Mouse (Mus musculus): ENCODE measurements around the gene Gnptab.
"Not testable (repeated sequence)": the region's sequence is repeated elsewhere in the genome, so short reads cannot be mapped to it uniquely, and the experiment has no call there.

Gene Gnptab

GRCm38 (mm10) chr10:88420141-88420541 lies 41.2 kb downstream of the Gnptab start:
- no peak for DNase-seq

- no peak for DNase-seq
These were observed 41.9 kb downstream of the Gnptab start for GRCm38 (mm10) chr10:88420655-88421435.

GRCm38 (mm10) chr10:88426158-88426816 lies 47.4 kb downstream of the Gnptab start:
- peak; percentile 73 for DNase-seq

DNA sequence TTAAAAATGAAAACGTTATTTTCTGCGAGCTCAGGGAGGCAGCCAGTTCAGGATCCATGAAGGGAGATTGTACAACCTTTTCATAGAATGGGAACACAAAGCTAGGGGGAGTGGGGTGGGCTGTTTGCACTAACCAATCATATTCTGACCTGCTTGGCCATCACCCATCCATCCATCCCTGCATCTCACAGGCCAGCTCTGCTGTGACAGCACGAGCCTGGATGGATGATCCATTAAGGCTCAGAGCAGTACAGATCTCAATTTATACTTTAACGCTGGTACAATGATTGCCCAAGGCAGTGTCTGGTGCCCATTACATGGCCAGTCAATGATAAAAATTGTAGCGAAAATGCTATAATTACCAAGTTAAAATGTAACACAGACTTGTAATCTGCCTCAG lies 48.0 kb downstream of the Gnptab start:
- DNase-seq, result no peak

DNA sequence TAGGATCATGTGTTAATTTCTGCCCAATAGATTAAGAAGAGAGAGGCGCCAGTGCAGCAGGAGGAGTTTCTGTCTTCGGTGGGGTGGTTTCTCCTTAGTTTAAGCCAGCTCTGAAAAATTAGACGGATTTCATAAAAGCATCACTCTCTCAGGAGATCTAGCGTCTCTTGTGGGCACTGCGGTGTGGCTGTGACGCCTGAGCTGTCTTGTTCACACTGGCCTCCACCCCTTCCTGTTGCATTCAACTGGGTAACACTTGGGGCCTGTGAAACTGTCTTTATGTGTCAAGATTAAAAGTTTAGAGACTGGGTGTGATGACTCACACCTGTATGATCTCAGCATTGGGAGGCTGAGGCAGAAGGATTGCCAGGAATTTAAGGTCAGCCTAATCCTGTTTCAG lies 49.1 kb downstream of the Gnptab start:
- no peak for DNase-seq

DNA sequence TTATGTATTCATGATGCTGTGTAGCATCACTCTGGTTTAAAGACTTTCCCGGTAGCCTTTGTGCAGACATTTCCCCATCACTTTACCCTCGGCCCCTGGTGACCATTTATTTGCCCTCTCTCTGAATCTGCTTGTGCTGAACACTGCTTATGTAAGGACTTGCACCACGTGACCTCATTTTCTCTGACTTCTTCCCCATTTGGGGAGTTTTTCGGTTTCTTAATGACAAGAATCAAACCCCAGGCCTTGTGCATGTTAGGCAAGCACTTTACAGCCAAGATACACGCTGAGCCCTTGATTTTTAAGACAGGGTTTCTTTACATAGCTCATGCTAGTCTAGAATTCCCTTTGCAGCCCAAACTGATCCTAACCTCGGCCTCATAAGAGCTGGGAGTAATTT lies 62.3 kb downstream of the Gnptab start:
- no peak for DNase-seq

GRCm38 (mm10) chr10:88451221-88451620 lies 72.3 kb downstream of the Gnptab start:
- no peak for DNase-seq

GRCm38 (mm10) chr10:88451990-88452389 lies 73.1 kb downstream of the Gnptab start:
- no peak for DNase-seq

GRCm38 (mm10) chr10:88457816-88458215 lies 78.9 kb downstream of the Gnptab start:
- DNase-seq, result no peak

GRCm38 (mm10) chr10:88459502-88459992 lies 80.6 kb downstream of the Gnptab start, which contains the start of gene Sycp3:
Gene Sycp3 (plus strand): TSS chr10:88459569.
- no peak for DNase-seq

GRCm38 (mm10) chr10:88460122-88460820 lies 81.3 kb downstream of the Gnptab start:
- DNase-seq, result no peak

DNA sequence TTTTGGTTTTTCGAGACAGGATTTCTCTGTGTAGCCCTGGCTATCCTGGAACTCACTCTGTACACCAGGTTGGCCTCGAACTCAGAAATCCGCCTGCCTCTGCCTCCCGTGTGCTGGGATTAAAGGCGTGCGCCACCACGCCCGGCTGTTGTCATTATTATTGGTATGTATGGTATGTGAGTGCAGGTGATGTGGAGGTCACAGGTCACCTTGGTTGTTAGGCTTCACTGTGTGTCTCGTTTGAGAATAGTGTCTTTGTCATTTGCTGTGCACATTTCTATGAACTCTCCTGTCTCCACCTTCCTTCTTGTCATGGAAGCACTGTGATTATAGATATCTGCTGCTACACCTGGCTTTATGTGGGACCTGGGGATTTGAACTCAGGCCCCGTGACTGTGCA lies 103.9 kb downstream of the Gnptab start:
- not testable (repeated sequence) for DNase-seq

- DNase-seq, result no peak
These were observed 109.7 kb downstream of the Gnptab start for GRCm38 (mm10) chr10:88488629-88489028.

DNA sequence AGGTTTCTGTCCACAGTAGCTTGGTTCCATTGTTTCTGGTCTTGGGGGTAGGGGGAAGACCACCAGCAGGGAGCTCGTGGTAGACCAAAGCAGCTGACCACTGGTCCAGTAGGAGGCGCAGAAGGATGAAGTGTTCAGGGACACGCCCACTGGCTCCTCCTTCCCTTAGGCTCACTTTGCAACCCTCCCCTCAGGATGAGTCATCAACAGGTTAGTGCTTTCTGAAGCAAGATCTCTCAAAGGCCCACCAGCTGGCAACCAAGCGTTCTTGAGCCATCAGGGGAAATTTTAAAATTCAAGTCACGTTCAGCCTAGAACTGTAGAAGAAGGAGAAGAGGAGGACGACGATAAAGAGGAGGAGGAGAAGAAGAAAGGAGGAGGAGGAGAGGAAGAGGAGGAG lies 112.7 kb downstream of the Gnptab start:
- DNase-seq, result no peak

DNA sequence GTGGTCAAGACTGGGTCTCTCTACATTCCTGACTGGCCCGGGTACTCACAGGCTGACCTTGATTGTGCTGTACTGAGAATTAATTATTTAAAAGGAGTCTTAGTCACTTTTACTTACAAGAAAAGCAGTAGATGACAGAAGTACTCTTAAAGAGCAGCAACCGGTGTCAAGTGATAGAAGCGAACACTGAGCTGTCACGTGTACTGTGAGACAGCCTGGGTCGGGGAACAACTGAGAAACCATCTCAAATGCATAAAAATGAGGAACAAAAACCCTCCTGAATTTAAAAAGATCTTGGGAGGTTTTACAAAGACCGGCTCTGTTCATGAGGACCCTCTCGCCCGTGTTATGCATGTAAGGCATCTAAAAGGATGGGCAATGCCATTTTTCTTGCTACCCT lies 113.7 kb downstream of the Gnptab start:
- no peak for DNase-seq

DNA sequence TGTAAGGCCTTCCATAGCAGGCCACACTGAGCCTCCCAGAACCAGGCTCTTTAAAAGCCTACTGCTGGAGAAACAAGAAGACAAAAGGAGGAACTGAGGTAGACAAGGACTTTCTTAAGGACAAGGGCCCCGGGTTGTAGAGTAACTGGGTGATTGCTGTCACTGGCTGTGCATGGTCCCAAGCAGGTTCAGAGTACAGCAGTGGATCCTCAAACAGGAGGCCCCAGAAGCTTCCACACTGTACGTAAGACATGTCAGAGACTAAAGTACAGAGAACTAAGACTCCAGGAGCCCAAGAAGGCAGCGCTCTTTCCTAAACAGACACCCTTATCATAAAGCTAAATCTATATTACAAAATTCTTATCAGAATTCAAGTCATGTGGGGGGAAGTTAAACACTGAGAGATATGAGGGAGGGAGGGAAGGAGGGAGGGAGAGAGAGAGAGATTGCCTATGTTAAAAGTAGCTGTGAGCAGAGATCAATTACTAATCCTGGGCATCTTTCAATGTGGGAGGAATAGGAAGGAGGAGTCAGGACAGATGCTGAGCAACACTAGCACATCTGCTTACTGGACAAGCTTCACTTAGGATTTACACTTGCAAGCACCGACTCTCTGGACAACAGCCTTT lies 116.1 kb downstream of the Gnptab start:
- no peak for DNase-seq

Data from thymus, postnatal 14 days (tissue).